Mouse (Mus musculus) heart, embryonic 15.5 days (tissue): ENCODE results near the gene Tm9sf1. TPM values are rescaled to one million over a fixed set of nuclear protein-coding genes. Genes with fewer than 3 reads are reported as not detected.

Experiments
- polyA plus RNA-seq: library from polyadenylated mRNA; unstranded; fragments of >200 nt; fragmentation: Nextera tagmentation; extraction: Ambion mirVana; gene quantifications from 2 replicates; pipeline ENCODE4 v1.2.1, GENCODE M21; 2015

Gene Tm9sf1
- polyA plus RNA-seq, 1 experiment from 2014 or later, result 76.8 TPM

Other genes starting within 250 kb of the Tm9sf1 start
- gene Dhrs4, start 165.0 kb downstream of the Tm9sf1 start, polyA plus RNA-seq, result 60.7 and 69.5 TPM in 2 replicates
- gene Carmil3, start 153.2 kb downstream of the Tm9sf1 start, polyA plus RNA-seq, result 1.1 and 1.8 TPM in 2 replicates
- 0.30 and 0.34 TPM in 2 replicates for gene Cpne6, start 133.4 kb downstream of the Tm9sf1 start, polyA plus RNA-seq
- not detected in 2 replicates for gene Nrl, start 118.8 kb downstream of the Tm9sf1 start, polyA plus RNA-seq
- 34.2 and 42.5 TPM in 2 replicates for gene Pck2, start 103.5 kb downstream of the Tm9sf1 start, polyA plus RNA-seq
- gene Dcaf11, start 83.8 kb downstream of the Tm9sf1 start, polyA plus RNA-seq, result 66.2 and 70.2 TPM in 2 replicates
- gene A730061H03Rik, start 83.4 kb downstream of the Tm9sf1 start, polyA plus RNA-seq, result 0.82 TPM in 1 of 2 replicates, not detected in the other
- 80.5 and 81.7 TPM in 2 replicates for gene Fitm1, start 68.2 kb downstream of the Tm9sf1 start, polyA plus RNA-seq
- 206 and 216 TPM in 2 replicates for gene Psme1, start 65.7 kb downstream of the Tm9sf1 start, polyA plus RNA-seq
- gene Emc9, start 58.5 kb downstream of the Tm9sf1 start, polyA plus RNA-seq, result 21.2 and 21.6 TPM in 2 replicates
- gene Psme2, start 52.7 kb downstream of the Tm9sf1 start, polyA plus RNA-seq, result 203 and 215 TPM in 2 replicates
- gene Rnf31, start 52.1 kb downstream of the Tm9sf1 start, polyA plus RNA-seq, result 15.8 and 17.4 TPM in 2 replicates
- gene Irf9, start 40.2 kb downstream of the Tm9sf1 start, polyA plus RNA-seq, result 9.1 and 13.7 TPM in 2 replicates
- 6.9 and 7.1 TPM in 2 replicates for gene Rec8, start 25.8 kb downstream of the Tm9sf1 start, polyA plus RNA-seq
- 45.0 and 66.7 TPM in 2 replicates for gene Ipo4, start 7.8 kb downstream of the Tm9sf1 start, polyA plus RNA-seq
- gene Gm49378, start 5.9 kb downstream of the Tm9sf1 start, polyA plus RNA-seq, result 0.74 and 2.1 TPM in 2 replicates
- gene Tssk4, start 6.4 kb upstream of the Tm9sf1 start, polyA plus RNA-seq, result 0.31 and 0.36 TPM in 2 replicates
- gene Mdp1, start 16.7 kb upstream of the Tm9sf1 start, polyA plus RNA-seq, result 84.5 and 90.0 TPM in 2 replicates
- gene Gmpr2, start 28.1 kb upstream of the Tm9sf1 start, polyA plus RNA-seq, result 36.0 and 42.3 TPM in 2 replicates
- gene Nedd8, start 28.3 kb upstream of the Tm9sf1 start, polyA plus RNA-seq, result 448 and 462 TPM in 2 replicates
- 26.1 and 29.2 TPM in 2 replicates for gene Tinf2, start 38.0 kb upstream of the Tm9sf1 start, polyA plus RNA-seq
- 0.20 and 0.60 TPM in 2 replicates for gene Tgm1, start 70.1 kb upstream of the Tm9sf1 start, polyA plus RNA-seq
- gene Rabggta, start 78.5 kb upstream of the Tm9sf1 start, polyA plus RNA-seq, result 20.7 and 23.8 TPM in 2 replicates
- gene Dhrs1, start 101.9 kb upstream of the Tm9sf1 start, polyA plus RNA-seq, result 64.0 and 65.7 TPM in 2 replicates
- 17.9 and 24.4 TPM in 2 replicates for gene Nop9, start 101.9 kb upstream of the Tm9sf1 start, polyA plus RNA-seq
- gene Cideb, start 114.7 kb upstream of the Tm9sf1 start, polyA plus RNA-seq, result 1.2 and 1.6 TPM in 2 replicates
- gene Ltb4r2, start 117.6 kb upstream of the Tm9sf1 start, polyA plus RNA-seq, result 0.15 and 0.25 TPM in 2 replicates
- 0.65 and 0.66 TPM in 2 replicates for gene Ltb4r1, start 122.2 kb upstream of the Tm9sf1 start, polyA plus RNA-seq
- 14.9 and 18.0 TPM in 2 replicates for gene Adcy4, start 140.3 kb upstream of the Tm9sf1 start, polyA plus RNA-seq
- 12.6 and 20.7 TPM in 2 replicates for gene Ripk3, start 145.1 kb upstream of the Tm9sf1 start, polyA plus RNA-seq
- 10.8 and 15.8 TPM in 2 replicates for gene Nfatc4, start 179.3 kb upstream of the Tm9sf1 start, polyA plus RNA-seq
- 12.7 and 15.0 TPM in 2 replicates for gene Nynrin, start 210.2 kb upstream of the Tm9sf1 start, polyA plus RNA-seq
- 0.36 and 0.50 TPM in 2 replicates for gene Cbln3, start 240.6 kb upstream of the Tm9sf1 start, polyA plus RNA-seq
- 9.2 and 12.6 TPM in 2 replicates for gene Khnyn, start 241.1 kb upstream of the Tm9sf1 start, polyA plus RNA-seq